ENCODE assay signal across 20 mouse cellular contexts in genomic region chr7:141958211-141958610, GRCm38 (mm10). TPM values are rescaled to one million over a fixed set of nuclear protein-coding genes. Genes with fewer than 3 reads are reported as not detected.
A peak's percentile ranks its signal among the peaks of the same experiment; 100 is the strongest.
DNase-seq lines count a peak whose midpoint lies in the region; ATAC-seq and TF ChIP-seq lines count a peak whose summit lies in the region.
"Had no signal": no experiment of that assay in that cellular context is flagged by ENCODE, and none has a peak within 500 bp of the region (broad histone marks: within the 10 kb centered on the region; RNA-seq: fewer than 3 reads in every experiment).

No protein-coding gene starts in this region.

- H3K36me3 ChIP-seq in heart, adult 2 months (ENCODE audit: control insufficient read depth, insufficient read depth, low read length) = no peaks in the 10 kb centered on the region
- H3K36me3 ChIP-seq in neural tube, embryonic 13.5 days = no peaks in the 10 kb centered on the region
- H3K36me3 ChIP-seq: embryonic facial prominence, embryonic 13.5 days; embryonic facial prominence, embryonic 15.5 days; forebrain, embryonic 10.5 days had no signal

- TF ChIP-seq CTCF in heart, adult 2 months (IDR thresholded peaks at IDR 0.05) = no peak
- no peak for TF ChIP-seq CTCF in left cerebral cortex, adult 2 months (IDR thresholded peaks at IDR 0.05)

- intact Hi-C loops in heart, adult 2 months (cut with DNase I) = no loop called here
- intact Hi-C loops in left cerebral cortex, adult 2 months (cut with DNase I) = no loop called here
- intact Hi-C loops in left cerebral cortex, postnatal 25 days (cut with DNase I) = no loop called here

- no peaks in the 10 kb centered on the region for H3K9me3 ChIP-seq in neural tube, embryonic 13.5 days
- H3K9me3 ChIP-seq: embryonic facial prominence, embryonic 13.5 days; embryonic facial prominence, embryonic 15.5 days; forebrain, embryonic 10.5 days; forebrain, embryonic 12.5 days had no signal

- H3K27me3 ChIP-seq in heart, adult 2 months (ENCODE audit: control insufficient read depth, insufficient read depth, low read length) = no peaks in the 10 kb centered on the region
- H3K27me3 ChIP-seq in neural tube, embryonic 13.5 days = no peaks in the 10 kb centered on the region
- H3K27me3 ChIP-seq: forebrain, embryonic 12.5 days had no signal

- WGBS in heart, adult 2 months = 78% methylated on average over 2 of the region's 2 CpGs
- WGBS in neural tube, embryonic 13.5 days = 89% methylated on average over 2 of the region's 2 CpGs

- no peaks in the 10 kb centered on the region for H3K4me1 ChIP-seq in heart, adult 2 months (ENCODE audit: control insufficient read depth, insufficient read depth, low read length)
- H3K4me1 ChIP-seq in neural tube, embryonic 13.5 days (replicated peaks) = peaks cover 98% of the 10 kb centered on the region
- H3K4me1 ChIP-seq: embryonic facial prominence, embryonic 13.5 days; embryonic facial prominence, embryonic 15.5 days had no signal

- peak; percentile 54 to 63 for DNase-seq in cerebellum, postnatal 10 days
- no peak for DNase-seq in cerebellum, adult 11-12 months
- peak; percentile 82 for DNase-seq in heart, adult 11 months
- no peak for DNase-seq in heart, adult 2 months
- no peak for DNase-seq in left cerebral cortex, adult 2 months (ENCODE audit: extremely low spot score in 1 of 2, low spot score in 2 of 2)
- DNase-seq in left cerebral cortex, postnatal 25 days (ENCODE audit: low spot score in 2 of 2) = no peak
- no peak for DNase-seq in neural tube, embryonic 10.5 days (ENCODE audit: extremely low spot score, low spot score)
- DNase-seq: adrenal gland, adult 2 months; adrenal gland, postnatal 10 days; adrenal gland, postnatal 25 days; cerebellum, adult 8-10 months; cerebellum, postnatal 36 days; embryo, embryonic 11 days had no signal

- no peak for TF ChIP-seq EP300 in heart, adult 2 months (IDR thresholded peaks at IDR 0.05; ENCODE audit: insufficient read depth, low read depth, low read length)

- H3K27ac ChIP-seq in heart, adult 2 months = no peak overlapping the region
- peak overlapping the region; percentile 50 for H3K27ac ChIP-seq in left cerebral cortex, adult 2 months
- no peak overlapping the region for H3K27ac ChIP-seq in neural tube, embryonic 13.5 days (replicated peaks)
- H3K27ac ChIP-seq: embryonic facial prominence, embryonic 13.5 days; embryonic facial prominence, embryonic 15.5 days; forebrain, embryonic 10.5 days; forebrain, embryonic 12.5 days had no signal

- ATAC-seq in neural tube, embryonic 13.5 days (ENCODE audit: low read depth) = no peak

- no peaks in the 10 kb centered on the region for H3K79me2 ChIP-seq in heart, adult 2 months (replicated peaks; ENCODE audit: control insufficient read depth, insufficient read depth, low read length)

- no peak overlapping the region for H3K4me3 ChIP-seq in heart, adult 2 months
- no peak overlapping the region for H3K4me3 ChIP-seq in left cerebral cortex, adult 2 months
- H3K4me3 ChIP-seq in neural tube, embryonic 13.5 days = no peak overlapping the region
- H3K4me3 ChIP-seq: embryonic facial prominence, embryonic 13.5 days; embryonic facial prominence, embryonic 15.5 days; erythroblast, embryonic 14.5 days; forebrain, embryonic 10.5 days; forebrain, embryonic 12.5 days had no signal

- TF ChIP-seq POLR2A in heart, adult 2 months (IDR thresholded peaks at IDR 0.05; ENCODE audit: insufficient read depth, low read depth, low read length) = no peak

- no peak overlapping the region for H3K9ac ChIP-seq in heart, adult 2 months (ENCODE audit: low read depth, low read length)
- 0 out of 2 replicates have a peak overlapping the region, but pooled peaks have one; percentile 6 for H3K9ac ChIP-seq in neural tube, embryonic 13.5 days
- H3K9ac ChIP-seq: embryonic facial prominence, embryonic 13.5 days; embryonic facial prominence, embryonic 15.5 days; forebrain, embryonic 12.5 days had no signal

- H3K4me2 ChIP-seq in neural tube, embryonic 13.5 days = no peak overlapping the region
- H3K4me2 ChIP-seq: embryonic facial prominence, embryonic 13.5 days; embryonic facial prominence, embryonic 15.5 days; forebrain, embryonic 12.5 days had no signal

RNA-seq across cellular contexts. Expression of gene Brsk2, which starts 8.7 kb away (rescaled TPM):
- under 1 TPM; 0.07 to 0.18 TPM for total RNA-seq in heart, adult 2 months (2021)
- 0.20 and 0.23 TPM in 2 replicates for polyA plus RNA-seq in heart, adult 2 months (2012; rRNA removed)
- total RNA-seq in left cerebral cortex, adult 2 months (2021) = 100 to 1,000 TPM; 223 to 224 TPM
- 100 to 1,000 TPM; 206 to 226 TPM for total RNA-seq in left cerebral cortex, postnatal 25 days (2021)
- polyA plus RNA-seq in neural tube, embryonic 13.5 days (2015; fragmentation: Nextera tagmentation; extraction: Ambion mirVana) = 20.1 and 20.6 TPM in 2 replicates
- total RNA-seq: common myeloid progenitor, adult 5-6 weeks had no signal

RNA-seq across cellular contexts. Expression of gene Tollip, which starts 39.9 kb away (rescaled TPM):
- 10 to 100 TPM; 50.2 to 54.2 TPM for total RNA-seq in heart, adult 2 months (2021)
- polyA plus RNA-seq in heart, adult 2 months (2012; rRNA removed) = 66.3 and 95.4 TPM in 2 replicates
- 100 to 1,000 TPM; 116 to 132 TPM for total RNA-seq in left cerebral cortex, adult 2 months (2021)
- 100 to 1,000 TPM; 138 to 140 TPM for total RNA-seq in left cerebral cortex, postnatal 25 days (2021)
- 66.8 and 68.9 TPM in 2 replicates for polyA plus RNA-seq in neural tube, embryonic 13.5 days (2015; fragmentation: Nextera tagmentation; extraction: Ambion mirVana)

Comparison
In these comparisons a context has a peak if more than half of its experiments do, and no peak if none do; other contexts are left out.
1. DNase-seq: peak in cerebellum, postnatal 10 days (2 of 2) and heart, adult 11 months (single experiment); none in cerebellum, adult 11-12 months (single experiment), heart, adult 2 months (0 of 2), left cerebral cortex, adult 2 months (0 of 2), left cerebral cortex, postnatal 25 days (0 of 2) and neural tube, embryonic 10.5 days (single experiment).
2. RNA of gene Brsk2, which starts 8.7 kb away (total RNA-seq): 206 to 226 TPM in left cerebral cortex, postnatal 25 days and 223 to 224 TPM in left cerebral cortex, adult 2 months; 0.07 to 0.18 TPM in heart, adult 2 months; every median in the first group is over 100 times any median in the second.